Mouse (Mus musculus) heart, postnatal 14 days (tissue): Measurements from ENCODE around the gene Rnf43. TPM values are rescaled to one million over a fixed set of nuclear protein-coding genes. Genes with fewer than 3 reads are reported as not detected.

Source experiments
- DNase-seq, 2 experiments: peaks; one replicate each; pipeline ENCODE4 v3.0.0; 2021 to 2022
- intact Hi-C: fragments of 180-260 bp; cut with DNase I; formaldehyde crosslinking; loops from one replicate; pipeline ENCODE4 v1.15.1; 2025
- total RNA-seq, 2 experiments: library from RNA; stranded (reverse); gene quantifications; 2 replicates each; pipeline ENCODE4 v1.2.3; 2021

Rnf43 gene
- total RNA-seq, 2 experiments from 2014 or later: 0.39 to 0.67 TPM

DNA sequence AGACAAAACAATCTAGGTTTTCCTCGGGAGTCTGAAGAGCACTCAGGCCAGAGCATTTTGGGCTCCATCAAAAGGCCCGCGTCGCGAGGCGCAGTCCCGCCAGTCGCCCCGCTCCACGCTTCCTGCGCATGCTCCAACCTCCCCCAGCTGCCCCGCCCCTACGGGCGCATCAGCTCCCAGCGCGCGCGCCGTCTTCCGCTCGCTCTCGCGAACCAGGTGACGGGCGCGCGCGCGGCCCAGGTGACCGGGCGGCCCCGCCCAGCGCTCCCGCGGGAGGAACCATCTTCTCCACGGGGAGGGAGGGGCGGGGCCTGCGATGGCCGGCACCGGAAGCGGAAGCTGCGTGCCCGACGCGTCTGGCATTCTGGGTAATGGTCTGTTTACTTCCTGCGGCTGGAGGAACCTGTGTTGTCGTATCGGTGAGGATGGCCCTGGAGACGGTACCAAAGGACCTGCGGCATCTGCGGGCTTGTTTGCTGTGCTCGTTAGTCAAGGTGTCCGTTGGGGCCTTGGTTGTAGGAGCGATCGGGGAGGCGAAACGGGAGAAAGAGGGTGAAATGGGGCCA lies 74.7 kb downstream of the Rnf43 start, which contains the start of gene Supt4a:
TSS of gene Supt4a (plus strand) at position 378 of the 566 bp plus-strand sequence.
- DNase-seq: peak; percentile 96 to 97
- intact Hi-C loops: no loop called here

GRCm38 (mm10) chr11:87743691-87744090 lies 81.2 kb downstream of the Rnf43 start:
- DNase-seq: no peak
- intact Hi-C loops: no loop called here

GRCm38 (mm10) chr11:87744964-87745363 lies 82.4 kb downstream of the Rnf43 start:
- intact Hi-C loops: no loop called here
- DNase-seq: no peak

GRCm38 (mm10) chr11:87745632-87746555 lies 83.4 kb downstream of the Rnf43 start:
- intact Hi-C loops: no loop called here
- DNase-seq: no peak

DNA sequence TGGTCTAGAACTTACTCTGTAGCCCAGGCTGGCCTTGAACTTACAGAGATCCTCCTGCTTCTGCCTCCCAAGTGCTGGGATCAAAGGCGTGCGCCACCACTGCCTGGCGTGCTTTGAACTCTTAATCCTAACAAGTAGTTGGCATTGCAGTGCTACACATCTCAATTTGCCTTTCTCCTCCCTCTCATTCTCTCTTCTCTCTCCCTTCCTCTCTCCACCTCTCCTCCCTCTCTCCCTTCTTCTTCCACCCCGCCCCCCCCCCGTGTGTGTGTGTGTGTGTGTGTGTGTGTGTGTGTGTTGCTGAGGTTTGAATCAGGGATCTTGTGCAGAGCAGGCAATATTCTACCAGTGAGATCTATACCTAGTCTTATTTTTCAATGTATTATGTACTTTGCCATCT lies 84.8 kb downstream of the Rnf43 start:
- no peak for DNase-seq
- intact Hi-C loops: no loop called here

- DNase-seq: no peak
- intact Hi-C loops: no loop called here
Observed at GRCm38 (mm10) chr11:87747716-87748115, 85.2 kb downstream of the Rnf43 start.

- no peak for DNase-seq
Observed at GRCm38 (mm10) chr11:87748132-87749119, 85.9 kb downstream of the Rnf43 start.

DNA sequence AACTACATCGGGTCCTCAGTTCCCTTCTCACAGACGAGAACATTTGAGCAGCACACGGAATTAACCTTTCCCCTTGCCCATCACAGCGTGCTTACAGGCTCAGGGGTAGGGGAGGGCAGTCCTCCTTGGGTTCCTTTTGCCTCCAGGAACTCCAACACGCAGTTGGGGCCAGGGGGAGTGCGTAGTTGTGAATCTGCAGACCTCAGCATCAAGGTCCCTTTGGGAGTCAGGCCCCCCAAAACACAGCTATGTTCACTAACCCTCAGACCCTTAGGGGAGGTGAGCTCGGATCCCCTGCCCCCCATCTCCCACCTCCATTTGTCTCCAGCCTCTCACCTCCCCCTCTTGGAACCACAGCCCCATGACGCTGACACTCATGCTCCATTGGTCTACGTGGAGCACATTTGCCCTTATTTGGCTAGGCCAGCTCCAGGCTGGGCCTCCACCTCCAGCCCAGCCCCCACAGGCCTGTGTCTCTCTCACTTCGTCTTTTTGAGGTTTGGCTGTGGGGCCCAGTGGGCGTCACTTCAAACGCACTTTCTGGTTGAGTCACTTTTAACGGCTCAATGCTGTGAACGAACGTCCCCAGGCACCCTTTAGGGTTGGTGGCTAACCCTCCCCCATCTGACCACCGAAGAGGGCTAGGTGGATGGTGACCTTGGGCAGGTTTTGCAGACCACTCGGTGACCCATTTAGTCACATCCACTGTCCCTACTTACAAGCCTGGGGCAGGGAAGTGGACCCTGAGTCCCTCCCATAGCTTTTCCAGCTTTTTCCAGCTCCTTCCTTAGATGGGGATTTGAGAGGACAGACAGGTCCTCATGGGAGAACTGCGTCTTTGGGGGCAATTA lies 86.9 kb downstream of the Rnf43 start:
- intact Hi-C loops: no loop called here
- DNase-seq: peak in 1 of 2 experiments; percentile 42

More at GRCm38 (mm10) chr11:87748132-87749119, 85.9 kb downstream of the Rnf43 start:
- intact Hi-C loops: no loop called here

DNA sequence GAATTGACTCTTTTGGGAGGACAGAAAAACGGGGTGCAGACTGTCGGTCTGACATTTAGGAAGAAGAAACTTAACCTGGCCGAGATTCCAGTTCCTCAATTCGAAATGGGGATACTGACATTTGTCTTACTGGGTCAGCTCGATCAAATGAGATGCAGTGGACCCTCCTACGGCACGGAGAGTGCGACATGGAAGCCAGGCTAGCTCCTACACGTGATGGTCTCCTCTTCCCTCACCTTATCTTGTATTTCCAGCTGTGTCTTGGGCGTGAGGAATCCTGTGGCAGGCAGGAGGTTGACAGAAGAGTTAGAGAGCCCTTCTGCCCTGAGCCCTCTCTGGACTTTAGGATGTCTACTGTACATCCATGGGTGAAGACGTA lies 87.5 kb downstream of the Rnf43 start:
- DNase-seq: no peak
- intact Hi-C loops: no loop called here

DNA sequence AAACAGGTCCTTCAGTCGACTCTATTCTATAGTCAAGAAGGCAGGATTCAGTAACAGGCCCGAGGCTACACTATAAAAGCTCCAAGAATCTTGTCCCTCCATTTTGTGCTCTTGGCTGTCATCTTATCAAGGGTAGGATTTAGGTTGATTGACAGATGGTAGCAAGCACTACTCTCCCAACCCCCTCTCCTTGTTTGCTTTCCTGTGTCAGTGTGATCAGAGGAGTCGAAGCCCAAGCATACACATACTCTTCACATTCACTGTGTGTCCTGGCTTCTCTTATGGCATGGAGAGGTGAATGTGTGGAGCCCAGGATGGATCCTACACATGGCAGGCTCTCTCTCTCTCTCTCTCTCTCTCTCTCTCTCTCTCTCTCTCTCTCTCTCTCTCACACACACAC lies 88.0 kb downstream of the Rnf43 start:
- intact Hi-C loops: no loop called here
- DNase-seq: no peak

DNA sequence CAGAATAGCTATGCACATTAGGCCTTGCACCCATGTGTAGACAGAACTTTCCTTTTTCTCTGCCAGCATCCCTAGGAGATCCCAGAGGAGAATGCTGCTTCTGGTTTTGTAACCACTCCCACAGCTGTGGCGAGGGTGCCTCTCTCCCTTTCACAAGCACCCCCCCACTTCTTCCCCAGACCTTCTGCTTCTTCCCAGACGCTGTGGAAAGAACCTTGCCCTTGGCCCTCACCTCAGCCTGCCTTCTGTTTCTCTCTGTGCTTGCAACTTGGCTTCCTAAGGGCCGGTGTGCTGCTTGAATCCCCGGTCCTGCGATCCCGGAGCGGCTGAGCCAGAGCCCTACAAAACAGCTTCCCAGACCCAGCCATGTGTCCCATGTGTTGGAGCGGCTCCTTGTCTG lies 88.5 kb downstream of the Rnf43 start:
- no peak for DNase-seq
- intact Hi-C loops: no loop called here

DNA sequence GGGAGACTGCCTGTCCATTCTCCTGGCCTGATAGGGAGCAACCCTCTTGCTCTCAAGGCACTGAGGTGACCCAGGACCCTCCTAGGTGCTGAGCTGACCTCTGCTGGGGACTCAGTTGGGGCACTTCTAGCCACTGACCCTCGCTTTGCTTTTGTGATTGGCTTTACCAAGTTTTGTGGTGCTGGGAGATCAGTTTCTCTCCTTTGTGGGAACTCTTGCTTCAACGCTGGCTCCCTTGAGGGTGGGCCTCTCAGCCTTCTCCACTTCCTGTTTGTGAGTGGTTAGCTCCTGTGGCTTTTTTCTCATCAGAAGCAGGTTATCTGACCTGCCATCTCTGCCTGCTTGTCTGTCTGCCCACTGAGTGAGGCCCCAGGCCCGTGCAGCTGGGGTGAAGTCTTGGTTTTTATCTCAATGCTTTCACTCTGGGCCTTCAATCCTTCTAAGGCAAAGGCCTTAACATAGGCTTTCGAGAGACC lies 89.0 kb downstream of the Rnf43 start:
- DNase-seq: no peak
- intact Hi-C loops: no loop called here

DNA sequence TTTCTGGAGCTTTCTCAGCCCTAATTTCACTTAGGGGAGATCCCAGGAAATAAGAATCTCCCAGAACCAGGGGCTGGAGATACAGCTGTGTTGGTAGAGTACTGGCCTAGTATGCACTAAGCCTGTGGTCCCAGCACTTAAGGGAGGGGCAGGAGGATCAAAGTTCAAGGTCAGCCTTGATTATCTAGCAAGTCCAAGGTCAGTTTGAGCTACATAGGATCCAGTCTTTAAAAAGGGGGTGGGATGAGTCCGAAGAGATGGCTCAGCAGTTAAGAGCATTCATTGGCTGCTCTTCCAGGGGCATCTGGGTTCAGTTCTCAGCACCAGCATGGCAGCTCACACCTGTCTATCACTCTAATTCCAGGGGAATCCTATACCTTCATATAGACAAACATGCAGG lies 89.8 kb downstream of the Rnf43 start:
- DNase-seq: no peak

DNA sequence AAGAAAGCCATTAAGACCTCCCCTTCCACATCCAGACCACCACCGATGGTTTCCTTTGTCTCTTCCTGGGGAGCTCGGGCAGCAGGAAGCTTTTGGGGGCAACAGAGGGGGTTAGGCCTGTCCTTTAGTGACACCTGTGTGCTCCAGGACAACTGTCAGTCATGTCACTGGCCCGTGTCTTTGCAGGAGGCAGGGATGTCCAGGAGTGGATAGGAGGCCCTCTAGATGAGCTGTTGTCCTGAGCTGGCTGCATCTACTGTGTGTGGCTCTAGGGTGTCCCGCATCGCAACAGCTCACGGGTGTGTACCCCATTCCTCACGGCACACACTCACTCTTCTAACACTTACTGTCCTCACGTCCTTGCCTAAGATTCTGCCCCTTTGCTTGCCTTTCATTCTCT lies 90.7 kb downstream of the Rnf43 start:
- DNase-seq: no peak
- intact Hi-C loops: no loop called here

More for the DNA sequence above, 89.8 kb downstream of the Rnf43 start:
- intact Hi-C loops: no loop called here

DNA sequence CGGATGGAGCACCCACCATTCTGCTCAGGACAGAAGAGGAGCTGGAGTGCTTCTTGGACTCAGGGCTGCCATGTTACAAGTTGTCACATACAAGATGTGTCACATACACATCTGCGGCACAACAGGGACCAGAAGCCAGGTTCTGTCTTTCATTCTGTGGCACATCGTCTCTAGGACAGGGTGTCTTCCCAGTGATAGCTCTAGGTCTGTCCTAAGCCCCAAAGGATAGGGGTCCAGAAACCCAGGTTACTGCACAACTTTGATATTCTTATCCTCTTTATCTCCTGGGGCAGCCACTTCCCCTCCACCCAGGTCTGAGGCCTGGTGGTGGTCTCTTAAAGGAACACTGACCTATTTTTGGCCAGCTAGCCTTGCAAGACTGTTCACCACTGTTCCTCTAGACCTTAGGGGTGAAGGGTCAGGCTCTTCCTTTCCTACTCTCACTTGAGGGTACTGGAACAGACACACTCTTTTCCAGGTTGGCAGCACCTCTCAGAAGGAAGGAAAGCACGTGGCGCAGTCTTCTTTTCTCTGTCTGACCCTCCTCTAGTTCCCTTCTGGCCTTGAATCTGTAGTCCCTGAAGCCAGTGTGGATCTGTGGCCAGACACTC lies 91.5 kb downstream of the Rnf43 start:
- DNase-seq: no peak
- intact Hi-C loops: no loop called here

GRCm38 (mm10) chr11:87754603-87755002 lies 92.1 kb downstream of the Rnf43 start:
- DNase-seq: no peak
- intact Hi-C loops: no loop called here

DNA sequence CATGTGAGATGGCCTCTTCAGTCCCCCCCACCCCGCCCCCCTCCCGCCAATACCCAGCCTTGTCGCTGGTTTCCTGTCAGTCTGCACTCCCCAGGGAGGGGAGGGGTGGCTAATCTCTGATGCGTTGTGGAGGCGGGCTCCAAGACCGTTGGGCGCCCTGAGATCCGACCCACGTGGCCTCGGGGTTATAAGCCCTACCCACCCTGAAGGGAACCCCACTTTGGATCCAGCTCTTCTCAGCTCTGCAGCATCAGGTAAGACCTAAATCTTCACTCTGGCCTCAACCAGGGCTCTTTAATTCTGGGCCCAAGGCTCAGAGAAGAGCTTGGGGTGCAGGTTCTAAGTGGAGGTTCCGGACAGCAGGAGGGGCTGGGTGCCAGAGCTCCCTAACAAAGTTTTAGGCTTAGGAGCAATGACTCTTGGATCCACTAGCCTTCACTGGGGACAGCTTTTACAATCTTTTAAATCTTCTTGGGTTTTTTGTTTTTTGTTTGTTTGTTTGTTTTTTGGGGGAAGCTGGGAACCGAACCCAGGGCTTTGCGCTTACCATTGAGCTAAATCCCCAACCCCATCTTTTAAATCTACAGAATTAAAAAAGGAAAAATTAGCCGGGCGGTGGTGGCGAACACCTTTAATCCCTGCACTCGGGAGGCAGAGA lies 93.0 kb downstream of the Rnf43 start:
- DNase-seq: peak; percentile 49 to 52
- intact Hi-C loops: no loop called here

DNA sequence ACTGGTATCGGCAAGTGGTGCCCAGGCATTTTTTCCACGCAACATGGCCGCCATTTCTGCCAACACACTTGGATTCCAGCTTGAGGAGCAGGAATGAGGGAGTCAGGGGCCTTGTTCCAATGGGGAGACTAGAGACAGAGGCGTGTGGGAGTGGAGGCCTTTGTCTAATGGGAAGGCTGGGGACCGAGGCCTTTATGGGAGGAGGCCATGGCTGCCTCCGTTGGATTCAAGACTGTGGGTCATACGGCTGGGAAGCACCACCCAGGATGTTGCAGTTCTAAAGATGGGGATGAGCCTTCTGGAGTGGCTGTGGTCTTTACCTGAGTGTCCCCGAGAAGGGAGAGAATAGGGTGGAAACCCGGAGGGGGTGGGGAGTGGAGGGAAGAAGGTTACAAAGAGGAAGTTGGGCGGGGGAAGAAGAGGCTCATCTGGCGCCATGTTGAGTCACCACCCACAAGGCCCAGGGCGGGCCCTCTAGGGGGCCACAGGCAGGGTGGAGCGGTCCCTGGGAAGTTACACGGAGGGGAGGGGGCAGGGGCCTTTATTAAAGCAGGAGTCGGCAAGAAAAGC lies 93.8 kb downstream of the Rnf43 start:
- no peak for DNase-seq
- intact Hi-C loops: no loop called here
